Mouse (Mus musculus) forebrain, embryonic 13.5 days (tissue): ENCODE results near the gene Cox6b2. TPM values are rescaled to one million over a fixed set of nuclear protein-coding genes. Genes with fewer than 3 reads are reported as not detected.
A peak's percentile ranks its signal among the peaks of the same experiment; 100 is the strongest.
"Not testable (repeated sequence)": the region's sequence is repeated elsewhere in the genome, so short reads cannot be mapped to it uniquely, and the experiment has no call there.

Experiments
- ATAC-seq: fragments of 200-750 bp; cut with Nextera tagmentation; 2 replicates; pipeline ENCODE4 v1.8.0; 2017
- H3K27ac ChIP-seq: fragments of 300-500 bp; sonication (generic); 2 replicates; pipeline ENCODE4 v1.5.1; 2015; ENCODE audit warnings: inconsistent platforms, mild to moderate bottlenecking, moderate library complexity
- H3K27me3 ChIP-seq: fragments of 300-500 bp; sonication (generic); 2 replicates; pipeline ENCODE4 v1.6.1; 2015; ENCODE audit warnings: mild to moderate bottlenecking, inconsistent platforms
- H3K36me3 ChIP-seq: fragments of 300-500 bp; sonication (generic); 2 replicates; pipeline ENCODE4 v1.6.1; 2015; ENCODE audit warnings: mild to moderate bottlenecking, inconsistent platforms; ENCODE audit not compliant: poor library complexity, severe bottlenecking
- H3K4me1 ChIP-seq: fragments of 300-500 bp; sonication (generic); 2 replicates; pipeline ENCODE4 v1.6.1; 2015; ENCODE audit warnings: inconsistent platforms
- H3K4me2 ChIP-seq: fragments of 300-500 bp; sonication (generic); 2 replicates; pipeline ENCODE4 v1.6.1; 2015; ENCODE audit warnings: inconsistent platforms, mild to moderate bottlenecking, moderate library complexity
- H3K4me3 ChIP-seq: fragments of 300-500 bp; sonication (generic); 2 replicates; pipeline ENCODE4 v1.5.1; 2015; ENCODE audit warnings: mild to moderate bottlenecking, inconsistent platforms
- H3K9ac ChIP-seq: fragments of 300-500 bp; sonication (generic); 2 replicates; pipeline ENCODE4 v1.6.1; 2015; ENCODE audit warnings: mild to moderate bottlenecking, inconsistent platforms
- H3K9me3 ChIP-seq: fragments of 300-500 bp; sonication (generic); replicated peaks from 2 replicates; pipeline ENCODE4 v1.6.1; 2016; ENCODE audit warnings: inconsistent platforms
- WGBS: fragments of 180-500 bp; shearing (Covaris S2); methylation state at CpG from one replicate; pipeline ENCODE4 v1.1.7; 2015; 5-methylcytosine and 5-hydroxymethylcytosine counted together
- polyA plus RNA-seq: library from polyadenylated mRNA; unstranded; fragments of >200 nt; fragmentation: Nextera tagmentation; extraction: Ambion mirVana; gene quantifications from 2 replicates; pipeline ENCODE4 v1.2.1, GENCODE M21; 2015

Cox6b2 gene
- 17.8 and 22.1 TPM in 2 replicates for polyA plus RNA-seq

DNA sequence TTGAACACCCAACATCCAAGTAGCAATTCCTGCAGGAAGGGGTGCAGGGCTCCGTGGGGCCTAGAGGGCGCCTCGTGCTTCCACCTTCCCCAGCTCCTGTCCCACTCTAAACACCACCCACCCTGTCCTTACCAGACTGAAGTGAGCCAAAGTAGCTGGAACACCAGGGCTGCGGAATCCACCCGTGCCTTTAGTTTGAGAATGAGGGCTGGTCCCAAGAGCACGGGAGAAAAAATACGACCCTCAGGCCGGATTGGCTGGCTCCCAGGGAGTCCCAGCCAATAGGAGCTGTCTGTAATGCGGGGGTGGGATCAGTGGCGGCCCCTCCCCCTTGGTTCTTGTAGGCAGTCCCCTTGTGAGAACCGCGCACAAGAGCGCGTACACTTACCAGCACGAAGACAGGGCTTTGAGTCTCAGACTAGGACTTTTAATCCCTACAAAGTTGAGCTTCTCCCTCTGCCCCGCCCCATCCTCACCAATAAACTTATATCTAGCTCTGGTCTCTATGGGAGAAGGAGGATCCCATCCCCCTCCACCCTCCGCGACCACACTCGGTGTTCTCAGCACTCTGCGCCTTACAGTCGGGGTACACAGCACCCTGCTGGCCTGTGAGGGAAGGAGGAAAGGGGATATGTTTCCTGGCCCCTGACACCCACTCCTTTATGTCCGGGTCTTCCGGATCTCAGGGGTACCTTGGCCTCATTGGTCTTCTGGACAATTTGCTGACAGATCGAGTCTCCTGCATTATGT, at the start of gene Cox6b2:
Cox6b2 (minus strand) TSS at position 274 of the 750 bp plus-strand sequence.
- Histone ChIP-seq H3K4me1 (peaks cover 21% of the 10 kb centered on the region), H3K9ac (0 out of 2 replicates have a peak within 1 kb of the TSS, but pooled peaks have one; percentile 10), H3K4me2 (peak within 1 kb of the TSS; percentile 54), H3K4me3 (peak within 1 kb of the TSS; percentile 33), H3K27ac (no peak within 1 kb of the TSS), H3K27me3 (peaks cover 12% of the 10 kb centered on the region; the same call in 1 of the 2 replicates), H3K36me3 (no peaks in the 10 kb centered on the region), H3K9me3 (no peaks in the 10 kb centered on the region; the same call in 1 of the 2 replicates)
- 3% methylated on average over 24 of the region's 24 CpGs for WGBS
- peak; percentile 91 for ATAC-seq

DNA sequence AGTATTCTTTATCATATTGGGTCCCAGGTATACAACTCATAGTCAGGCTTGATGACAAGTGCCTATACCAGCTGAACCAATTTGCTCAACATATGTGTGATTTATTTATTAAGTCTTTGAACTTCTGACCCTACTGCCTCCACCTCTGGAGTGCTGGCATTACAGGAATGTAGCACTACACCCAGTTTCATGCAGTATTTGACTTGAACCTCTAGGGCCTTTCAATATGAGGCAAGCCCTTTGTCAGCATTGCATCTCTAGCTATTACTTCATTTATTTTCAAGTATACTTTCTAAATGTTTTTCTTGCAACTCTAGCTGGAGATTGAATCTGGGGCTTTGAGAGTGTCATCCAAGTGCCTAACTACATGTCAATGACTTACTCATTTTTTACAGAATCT, 49.4 kb upstream of the Cox6b2 start:
- Histone ChIP-seq H3K27me3 (no peaks in the 10 kb centered on the region), H3K36me3 (peaks cover 39% of the 10 kb centered on the region), H3K9me3 (no peaks in the 10 kb centered on the region), H3K4me2 (no peak overlapping the region), H3K4me1 (no peaks in the 10 kb centered on the region), H3K27ac (no peak overlapping the region), H3K9ac (no peak overlapping the region; the same call in 1 of the 2 replicates), H3K4me3 (no peak overlapping the region)
- no peak for ATAC-seq

DNA sequence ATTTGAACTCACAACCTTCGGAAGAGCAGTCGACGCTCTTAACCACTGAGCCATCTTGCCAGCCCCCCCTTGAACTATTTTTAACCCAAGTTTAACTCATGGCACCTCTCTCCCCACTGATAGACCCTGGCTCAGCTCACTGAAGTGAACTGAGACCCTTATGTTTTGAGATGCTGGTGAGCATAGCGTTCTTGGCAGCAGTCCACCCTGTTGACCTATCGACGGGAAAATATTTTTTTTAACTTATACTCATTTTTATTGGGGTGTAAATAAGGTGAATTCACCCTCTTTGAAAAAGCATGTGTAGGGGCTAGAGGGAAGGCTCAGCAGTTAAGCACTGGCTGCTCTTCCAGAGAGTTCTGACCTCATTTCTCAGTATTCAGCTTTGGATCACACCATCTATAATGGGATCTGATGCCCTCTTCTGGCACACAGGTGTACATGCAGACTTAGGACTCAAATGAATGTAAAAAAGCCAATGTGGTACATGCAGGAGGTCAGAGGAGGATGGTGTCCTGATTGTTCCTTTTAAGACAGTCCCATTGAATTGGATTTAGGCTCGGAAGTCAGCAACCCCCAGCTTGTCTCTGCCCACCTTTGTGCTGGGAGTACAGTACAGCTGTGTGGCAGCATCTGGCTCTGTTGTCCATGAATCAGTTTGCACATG, 43.0 kb upstream of the Cox6b2 start:
- peaks cover 19% of the 10 kb centered on the region for H3K4me1 ChIP-seq
- H3K4me3 ChIP-seq, result no peak overlapping the region
- H3K27ac ChIP-seq, result no peak overlapping the region
- no peak overlapping the region for H3K4me2 ChIP-seq
- ATAC-seq, result no peak
- 70% methylated on average over 7 of the region's 7 CpGs for WGBS
- no peak overlapping the region for H3K9ac ChIP-seq
- H3K27me3 ChIP-seq, result peaks cover 2% of the 10 kb centered on the region; the same call in 1 of the 2 replicates
- H3K9me3 ChIP-seq, result no peaks in the 10 kb centered on the region
- peaks cover 43% of the 10 kb centered on the region for H3K36me3 ChIP-seq

DNA sequence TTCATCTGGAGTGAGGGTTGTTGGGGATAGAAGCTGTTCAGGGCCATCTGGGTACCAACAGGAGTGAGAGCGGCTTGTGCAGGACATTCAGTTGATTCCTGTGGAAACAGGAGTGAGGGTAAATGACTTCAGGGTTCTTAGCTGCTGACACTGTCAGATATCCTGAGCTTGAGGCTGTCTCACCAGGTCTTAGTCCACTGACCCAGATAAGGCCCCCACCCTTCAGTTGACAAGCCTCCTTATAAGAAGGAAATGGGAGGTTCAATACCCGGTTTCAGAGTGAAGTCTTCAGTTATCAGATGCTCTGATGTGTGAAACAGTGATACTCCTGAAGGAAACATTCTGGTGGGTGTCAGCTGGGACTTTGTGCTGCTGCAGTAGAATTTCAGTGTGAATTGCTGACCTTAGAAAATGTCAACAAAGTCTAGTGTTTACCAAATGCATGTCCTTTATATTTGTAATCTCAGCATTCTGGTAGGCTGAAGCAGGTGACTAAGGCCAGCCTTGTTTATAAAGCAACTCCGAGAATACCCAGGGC, 41.8 kb upstream of the Cox6b2 start:
- Histone ChIP-seq H3K4me1 (peaks cover 19% of the 10 kb centered on the region), H3K27ac (no peak overlapping the region), H3K9me3 (no peaks in the 10 kb centered on the region), H3K4me2 (0 out of 2 replicates have a peak overlapping the region, but pooled peaks have one; percentile 88), H3K36me3 (peaks cover 43% of the 10 kb centered on the region), H3K9ac (0 out of 2 replicates have a peak overlapping the region, but pooled peaks have one; percentile 99), H3K27me3 (peaks cover 11% of the 10 kb centered on the region; the same call in 1 of the 2 replicates), H3K4me3 (no peak overlapping the region)
- 89% methylated on average over 3 of the region's 3 CpGs for WGBS
- ATAC-seq, result no peak

DNA sequence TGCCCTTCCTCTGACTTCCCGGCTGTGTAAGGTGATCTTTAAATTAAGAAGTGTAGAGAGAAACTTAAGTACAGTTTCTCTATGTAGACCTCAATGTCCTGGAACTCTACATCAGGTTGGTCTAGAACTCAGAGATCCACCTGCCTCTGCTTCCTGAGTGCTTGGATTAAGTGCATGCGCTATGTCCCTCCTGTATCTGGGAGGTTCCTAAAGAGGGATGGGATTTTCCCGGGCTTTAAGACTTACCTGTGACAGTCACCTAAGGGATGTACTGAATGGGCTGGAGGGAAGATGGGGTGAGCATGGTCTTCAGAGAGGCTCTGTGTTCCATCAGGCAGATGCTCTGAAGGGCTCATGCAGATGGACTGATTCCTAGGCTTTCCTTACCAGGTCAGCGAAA, 40.8 kb upstream of the Cox6b2 start:
- peak overlapping the region; percentile 99 for H3K9ac ChIP-seq
- 44% methylated on average over 4 of the region's 4 CpGs for WGBS
- no peak for ATAC-seq
- H3K4me2 ChIP-seq, result peak overlapping the region; percentile 88
- H3K27me3 ChIP-seq, result peaks cover 17% of the 10 kb centered on the region
- peak overlapping the region; percentile 93 for H3K4me3 ChIP-seq
- no peak overlapping the region for H3K27ac ChIP-seq
- H3K4me1 ChIP-seq, result peaks cover 26% of the 10 kb centered on the region
- H3K36me3 ChIP-seq, result peaks cover 43% of the 10 kb centered on the region
- no peaks in the 10 kb centered on the region for H3K9me3 ChIP-seq

DNA sequence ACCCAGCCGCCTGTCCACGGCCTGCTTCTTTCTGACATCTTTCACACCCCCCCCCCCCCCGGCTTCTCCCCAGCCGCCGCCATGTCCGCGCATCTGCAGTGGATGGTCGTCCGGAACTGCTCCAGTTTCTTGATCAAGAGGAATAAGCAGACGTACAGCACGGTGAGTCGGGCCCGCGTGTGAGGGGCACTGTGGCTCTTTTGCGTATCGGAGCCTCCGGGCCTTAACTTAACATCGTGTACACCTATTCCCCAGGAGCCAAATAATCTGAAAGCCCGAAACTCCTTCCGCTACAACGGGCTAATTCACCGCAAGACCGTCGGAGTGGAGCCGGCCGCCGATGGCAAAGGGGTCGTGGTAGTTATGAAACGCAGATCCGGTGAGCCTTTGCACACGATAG, 40.4 kb upstream of the Cox6b2 start:
- 0 out of 2 replicates have a peak, but pooled peaks have one; percentile 2 for ATAC-seq
- H3K9me3 ChIP-seq, result not testable (repeated sequence)
- peaks cover 31% of the 10 kb centered on the region for H3K4me1 ChIP-seq
- peak overlapping the region; percentile 87 for H3K27ac ChIP-seq
- WGBS, result 2% methylated on average over 31 of the region's 31 CpGs
- H3K9ac ChIP-seq, result peak overlapping the region; percentile 99
- peak overlapping the region; percentile 93 for H3K4me3 ChIP-seq
- H3K27me3 ChIP-seq, result peaks cover 19% of the 10 kb centered on the region
- peak overlapping the region; percentile 88 for H3K4me2 ChIP-seq
- H3K36me3 ChIP-seq, result peaks cover 43% of the 10 kb centered on the region

DNA sequence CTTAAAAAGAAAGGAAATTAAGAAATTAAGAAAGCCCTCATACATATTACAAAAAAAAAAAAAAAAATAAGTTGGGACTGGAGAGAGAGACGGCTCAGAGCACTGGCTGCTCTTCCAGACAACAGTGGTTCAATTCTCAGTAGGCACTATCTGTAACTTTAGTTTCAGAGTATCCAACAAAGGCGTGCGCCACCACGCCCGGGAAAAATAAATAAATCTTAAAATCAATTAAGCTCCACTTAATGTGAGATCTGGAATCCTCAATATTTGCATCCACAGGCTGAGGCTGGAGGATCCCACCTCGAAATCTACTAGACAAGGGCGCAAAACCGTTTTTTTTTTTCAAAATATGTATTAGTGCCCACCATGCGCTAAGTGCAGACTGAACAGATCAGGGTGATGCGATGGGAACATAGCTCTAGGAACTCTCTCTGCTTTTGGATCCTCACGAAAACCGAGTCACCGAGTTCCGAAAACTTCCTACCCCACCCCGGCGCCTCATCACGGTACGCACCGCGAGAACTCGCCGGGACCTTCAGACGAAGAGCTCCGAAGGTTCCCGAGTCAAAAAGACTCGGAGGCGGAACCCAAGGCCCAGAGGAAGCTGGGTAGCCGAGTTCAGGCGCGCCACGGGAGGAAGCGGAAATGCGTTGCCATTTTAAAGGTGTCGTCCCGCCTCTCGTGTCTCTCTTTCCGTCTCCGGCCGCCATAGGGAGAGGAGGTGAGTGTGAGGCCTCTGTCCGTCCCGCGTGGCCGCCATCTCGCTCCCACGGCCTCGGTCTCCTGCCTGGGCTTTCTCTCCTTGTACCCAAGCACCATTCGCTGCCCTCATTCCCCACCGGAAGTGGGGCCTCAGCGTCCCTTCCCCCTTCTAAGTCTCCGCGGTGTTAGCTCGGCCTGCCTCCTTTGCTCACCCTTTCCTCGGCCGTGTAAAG, 39.7 kb upstream of the Cox6b2 start, which contains the start of gene Rpl28:
Rpl28 (plus strand) TSS at position 597 of the 935 bp plus-strand sequence.
- Histone ChIP-seq H3K27me3 (peaks cover 22% of the 10 kb centered on the region), H3K9me3 (no peaks in the 10 kb centered on the region), H3K36me3 (peaks cover 39% of the 10 kb centered on the region), H3K9ac (peak within 1 kb of the TSS; percentile 99), H3K4me1 (peaks cover 32% of the 10 kb centered on the region), H3K4me2 (peak within 1 kb of the TSS; percentile 88), H3K27ac (peak within 1 kb of the TSS; percentile 87), H3K4me3 (peak within 1 kb of the TSS; percentile 93)
- peak; percentile 92 for ATAC-seq
- WGBS, result 2% methylated on average over 54 of the region's 54 CpGs

DNA sequence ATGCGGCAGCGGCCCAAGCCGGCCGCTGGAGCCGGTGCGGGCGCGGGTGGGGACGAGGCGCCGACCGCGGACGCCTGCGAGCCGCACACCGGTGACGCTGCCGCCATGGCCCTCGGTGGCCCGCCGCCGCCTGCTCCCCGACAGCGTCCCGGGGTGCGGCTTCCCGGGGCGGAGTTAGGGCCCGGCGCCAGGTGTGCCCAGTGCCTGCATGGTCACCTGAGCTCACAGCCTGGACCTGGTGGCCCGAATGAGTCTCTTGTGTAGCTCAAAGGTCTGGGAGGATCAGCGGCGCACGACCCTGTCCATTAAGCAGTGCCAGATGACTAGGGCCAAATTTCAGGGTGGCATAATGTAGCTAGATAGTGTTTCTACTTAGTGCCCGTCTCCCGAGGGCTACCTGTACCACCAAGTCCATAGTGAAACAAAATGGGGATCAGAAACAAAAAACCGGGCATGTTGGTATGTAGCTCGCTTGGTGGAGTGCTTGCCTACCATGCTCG, 36.6 kb upstream of the Cox6b2 start, which contains the start of gene Tmem238:
Tmem238 (minus strand) TSS at position 221 of the 500 bp plus-strand sequence.
- Histone ChIP-seq H3K4me3 (peak within 1 kb of the TSS; percentile 52), H3K27me3 (peaks cover 25% of the 10 kb centered on the region), H3K9ac (peak within 1 kb of the TSS; percentile 78), H3K4me2 (peak within 1 kb of the TSS; percentile 87), H3K36me3 (peaks cover 8% of the 10 kb centered on the region), H3K4me1 (peaks cover 26% of the 10 kb centered on the region), H3K9me3 (no peaks in the 10 kb centered on the region), H3K27ac (peak within 1 kb of the TSS; percentile 25; the same call in 1 of the 2 replicates)
- 12% methylated on average over 27 of the region's 40 CpGs for WGBS
- no peak for ATAC-seq

DNA sequence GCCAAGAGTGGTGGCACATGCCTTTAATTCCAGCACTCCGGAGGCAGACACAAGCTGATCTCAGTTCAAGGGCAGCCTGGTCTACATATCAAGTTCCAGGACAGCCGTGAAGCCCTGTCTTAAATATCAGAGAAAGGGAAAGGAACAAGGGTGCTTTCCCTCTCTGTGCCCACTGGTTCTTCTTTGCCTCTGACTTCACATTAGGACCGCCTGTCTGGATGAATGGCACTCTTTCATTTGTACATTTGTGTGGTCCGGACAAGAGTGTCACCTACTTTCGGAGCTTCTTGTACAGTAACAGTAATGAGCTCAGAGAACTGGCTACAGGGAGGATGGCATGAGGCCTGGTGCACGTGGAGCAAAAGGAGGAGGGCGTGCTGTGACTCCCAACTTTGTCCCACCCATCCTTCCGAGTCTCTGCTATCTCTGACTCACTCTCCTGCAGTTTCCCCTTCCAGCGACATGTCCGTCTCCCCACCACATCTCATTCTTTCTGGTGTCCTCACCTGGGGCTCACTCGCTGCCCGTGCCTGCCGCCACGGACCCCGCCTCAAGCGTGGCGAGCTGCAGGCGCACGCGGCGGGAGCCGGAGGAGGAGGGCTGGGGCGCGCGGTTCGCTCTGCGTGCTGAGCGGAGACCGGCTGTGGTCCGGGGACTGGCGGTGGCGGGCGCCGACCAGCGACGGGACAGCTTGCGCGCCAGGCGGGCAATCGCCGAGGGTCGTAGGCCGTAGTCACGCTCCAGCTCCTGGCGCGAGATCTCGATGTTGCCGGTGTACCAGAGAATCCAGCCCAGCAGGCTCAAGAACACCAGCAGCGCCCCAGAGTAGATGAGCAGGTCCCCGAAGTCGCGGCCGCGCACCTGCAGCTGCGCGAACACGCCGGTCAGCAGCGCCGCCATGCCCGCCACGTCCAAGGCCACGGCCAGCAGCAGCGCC, 35.9 kb upstream of the Cox6b2 start:
- WGBS, result 3% methylated on average over 54 of the region's 64 CpGs
- H3K4me2 ChIP-seq, result peak overlapping the region; percentile 87
- peaks cover under 1% of the 10 kb centered on the region; the same call in 1 of the 2 replicates for H3K36me3 ChIP-seq
- peaks cover 19% of the 10 kb centered on the region for H3K4me1 ChIP-seq
- peaks cover 28% of the 10 kb centered on the region for H3K27me3 ChIP-seq
- no peaks in the 10 kb centered on the region for H3K9me3 ChIP-seq
- peak overlapping the region; percentile 25; the same call in 1 of the 2 replicates for H3K27ac ChIP-seq
- ATAC-seq, result peak; percentile 37; the same call in 1 of the 2 replicates
- peak overlapping the region; percentile 52 for H3K4me3 ChIP-seq
- H3K9ac ChIP-seq, result peak overlapping the region; percentile 78

DNA sequence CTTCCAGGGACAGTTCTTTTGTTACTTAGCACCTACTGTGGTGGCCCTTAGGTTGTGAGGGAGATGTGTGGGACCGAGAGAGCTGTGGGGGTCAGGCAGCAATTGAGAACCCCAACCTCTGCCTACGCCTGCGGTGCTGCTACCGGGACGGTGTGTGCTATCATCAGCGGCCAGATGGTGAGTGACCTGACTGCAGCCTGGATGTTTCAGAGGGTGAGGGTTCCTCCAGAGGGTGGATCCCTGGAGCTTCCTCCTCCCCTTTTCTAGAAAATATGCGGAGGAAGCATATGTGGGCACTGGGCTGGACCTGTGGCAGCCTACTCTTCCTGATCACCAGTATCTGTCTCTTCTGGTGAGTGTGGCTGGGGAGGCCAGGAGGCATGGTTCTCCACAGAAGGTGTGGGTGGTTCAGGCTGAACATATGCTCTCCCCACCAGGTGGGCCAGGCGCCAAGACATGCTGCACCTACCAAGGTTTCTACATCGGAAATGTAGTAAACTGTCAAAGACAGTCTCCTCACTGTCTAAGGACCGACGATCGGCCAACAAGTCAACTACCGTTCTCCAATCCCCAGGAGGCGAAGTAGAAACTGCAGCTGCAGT, 30.9 kb upstream of the Cox6b2 start:
- Histone ChIP-seq H3K4me1 (peaks cover 6% of the 10 kb centered on the region), H3K36me3 (no peaks in the 10 kb centered on the region), H3K27ac (no peak overlapping the region), H3K9me3 (no peaks in the 10 kb centered on the region), H3K9ac (no peak overlapping the region), H3K4me3 (no peak overlapping the region), H3K4me2 (no peak overlapping the region), H3K27me3 (peaks cover 47% of the 10 kb centered on the region)
- WGBS, result 88% methylated on average over 14 of the region's 14 CpGs
- ATAC-seq, result no peak
